Mouse (Mus musculus) gastrocnemius, postnatal 14 days (tissue): ENCODE measurements around the gene Gm10436. TPM values are rescaled to one million over a fixed set of nuclear protein-coding genes. Genes with fewer than 3 reads are reported as not detected.
"Not testable (repeated sequence)": the region's sequence is repeated elsewhere in the genome, so short reads cannot be mapped to it uniquely, and the experiment has no call there.

Source experiments
- DNase-seq: peaks from one replicate; pipeline ENCODE4 v3.0.0; 2021; ENCODE audit warnings: mixed read lengths
- intact Hi-C: fragments of 180-260 bp; cut with DNase I; formaldehyde crosslinking; loops from one replicate; pipeline ENCODE4 v1.15.1; 2025; ENCODE audit warnings: low total_unique reads
- long read RNA-seq, 2 experiments: library from polyadenylated mRNA; stranded (forward); transcript quantifications; one replicate each; pipeline ENCODE4 v2.0.0; 2021
- total RNA-seq, 2 experiments: library from RNA; stranded (reverse); gene quantifications; 2 replicates each; pipeline ENCODE4 v1.2.3; 2021

The Gm10436 gene
- total RNA-seq: not detected
- long read RNA-seq, experiment 1: 0 reads
- long read RNA-seq, experiment 2: 0 reads

DNA sequence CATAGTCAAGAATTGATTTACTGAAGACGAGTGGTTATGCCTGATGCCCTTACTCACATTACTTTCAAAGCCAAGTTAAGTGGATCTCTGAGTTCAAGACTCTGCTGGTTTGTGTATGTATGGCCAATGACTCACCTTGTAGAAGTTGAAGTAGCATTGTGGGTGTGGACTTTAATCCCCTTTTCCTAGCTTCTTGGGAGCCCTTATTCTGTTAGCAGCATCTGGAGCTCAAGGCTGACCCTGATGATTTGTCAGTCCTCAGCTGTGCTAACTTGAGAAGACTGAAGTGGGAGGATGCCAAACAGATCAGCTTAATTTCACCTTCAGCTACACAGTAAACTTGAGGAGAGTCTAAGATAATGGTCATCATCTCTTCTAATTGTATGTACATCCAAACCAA lies at the start of gene Gm10436:
Gene Gm10436 (minus strand): TSS at position 101 of the 400 bp plus-strand sequence.
- intact Hi-C loops, DNase-seq: not testable (repeated sequence)

DNA sequence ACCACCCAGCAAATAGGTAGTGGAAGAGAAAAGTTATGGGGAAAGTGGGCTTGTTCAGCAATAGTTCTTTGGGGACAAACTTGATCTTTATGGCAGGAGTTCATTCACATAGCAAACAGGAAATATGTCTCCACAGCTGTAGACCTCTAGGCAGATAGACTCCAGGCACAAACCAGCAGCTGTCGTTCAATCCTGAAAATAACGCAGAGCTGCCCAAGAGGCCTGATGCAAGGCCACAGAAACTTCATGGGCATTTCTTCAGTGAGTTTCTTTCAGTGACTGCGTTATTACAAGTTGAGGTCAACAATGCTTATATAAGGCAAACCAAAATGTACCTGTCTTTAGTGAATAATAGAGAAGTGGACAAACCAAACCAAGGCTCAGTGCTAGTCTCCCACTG lies 37.5 kb upstream of the Gm10436 start:
- DNase-seq: no peak
- intact Hi-C loops: no loop called here

DNA sequence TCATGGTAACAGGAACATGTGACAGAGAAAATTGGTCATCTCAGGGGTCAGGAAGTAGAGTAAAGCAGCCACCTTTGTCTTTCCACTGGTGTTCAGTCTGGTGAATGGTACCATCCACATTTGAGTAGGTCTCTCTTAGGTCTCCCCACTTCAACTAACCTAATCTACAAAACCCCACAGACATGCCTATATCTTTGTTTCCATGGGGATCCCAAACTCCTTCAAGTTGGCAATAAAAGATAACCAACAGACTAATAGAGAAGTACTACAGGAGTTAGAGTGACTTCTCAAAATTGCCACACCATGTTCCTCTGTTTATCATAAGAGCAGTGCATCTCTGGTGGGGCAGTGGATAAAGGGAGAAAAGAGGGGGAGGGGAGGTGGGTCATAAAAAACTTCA lies 36.2 kb upstream of the Gm10436 start:
- intact Hi-C loops, DNase-seq: not testable (repeated sequence)

DNA sequence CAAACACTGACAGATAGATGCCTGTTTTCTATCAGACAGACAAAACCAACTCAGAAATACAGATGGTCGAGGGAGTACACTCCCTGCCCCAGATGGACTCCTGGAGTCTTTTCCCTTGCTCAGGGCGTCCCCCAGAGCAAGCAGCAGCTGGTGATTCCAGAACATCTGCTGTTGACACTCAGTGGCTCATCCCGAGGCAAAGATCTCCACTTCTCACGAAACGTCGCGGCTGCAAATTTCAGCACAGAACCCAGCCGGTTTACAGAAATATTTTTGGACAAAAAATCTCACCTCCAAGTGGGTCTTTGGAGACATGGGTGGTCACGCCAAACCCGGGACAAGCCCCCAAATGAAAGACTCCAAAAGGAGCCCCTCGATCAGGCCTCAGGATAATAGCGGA lies 32.7 kb upstream of the Gm10436 start:
- no peak for DNase-seq

DNA sequence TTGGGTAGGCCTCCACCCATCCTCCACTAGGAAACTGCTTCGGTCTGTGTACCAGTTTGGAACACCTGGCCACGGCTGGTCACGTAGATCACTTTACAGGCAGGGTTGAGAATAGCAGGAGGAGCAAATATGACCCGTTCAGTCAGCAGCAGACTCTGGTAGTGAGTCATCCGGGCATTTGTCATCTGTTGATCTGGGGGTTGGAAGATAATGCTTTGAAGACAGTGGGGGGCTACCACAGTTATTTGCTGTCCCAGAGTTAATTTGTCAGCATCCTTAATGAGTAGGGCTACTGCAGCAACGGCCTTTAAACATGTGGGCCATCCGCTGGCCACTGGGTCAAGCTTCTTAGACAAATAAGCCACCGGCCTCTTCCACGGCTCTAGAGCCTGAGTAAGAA lies 29.6 kb upstream of the Gm10436 start:
- DNase-seq, intact Hi-C loops: not testable (repeated sequence)

More for the DNA sequence above, 32.7 kb upstream of the Gm10436 start:
- intact Hi-C loops: no loop called here

DNA sequence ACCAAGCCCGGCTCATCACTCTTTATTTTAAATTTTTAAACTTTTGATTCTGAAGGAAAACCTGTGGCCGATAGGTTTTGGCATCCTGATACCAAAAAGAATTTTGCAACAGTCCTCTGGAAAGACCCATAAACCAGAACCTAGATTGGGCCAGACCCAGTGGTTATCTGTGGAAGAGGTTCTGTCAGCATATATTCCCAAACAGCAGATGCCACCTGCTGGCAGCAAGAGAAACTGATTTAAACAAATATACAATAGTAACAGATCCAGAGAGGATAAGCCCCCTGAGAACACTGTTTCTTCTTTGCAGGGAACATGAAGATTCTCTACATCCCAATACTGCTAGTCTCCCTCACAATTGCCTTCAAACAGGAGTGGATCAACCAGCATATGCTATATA lies 20.9 kb upstream of the Gm10436 start:
- intact Hi-C loops: no loop called here
- no peak for DNase-seq

Other genes starting within 250 kb of the Gm10436 start
- gene Gm2042, start 228.0 kb downstream of the Gm10436 start, total RNA-seq: not detected
- gene Gm2075, start 170.3 kb downstream of the Gm10436 start, total RNA-seq: not detected
- not detected for gene Gm6803, start 163.3 kb downstream of the Gm10436 start, total RNA-seq
- gene Gm2056, start 155.1 kb downstream of the Gm10436 start, total RNA-seq: not detected
- gene Gm16368, start 98.4 kb downstream of the Gm10436 start, total RNA-seq: not detected
- not detected for gene Gm8332, start 68.0 kb upstream of the Gm10436 start, total RNA-seq
- gene Gm5662, start 92.4 kb upstream of the Gm10436 start, total RNA-seq: not detected
- not detected for gene Gm5039, start 141.9 kb upstream of the Gm10436 start, total RNA-seq
- 10 to 100 TPM; 10.2 to 11.9 TPM for gene Adck1, start 178.4 kb upstream of the Gm10436 start, total RNA-seq